Comparison of ENCODE assay signal across 8 mouse cellular contexts in genomic region chr15:25625471-25625870, GRCm38 (mm10). TPM values are rescaled to one million over a fixed set of nuclear protein-coding genes. Genes with fewer than 3 reads are reported as not detected.
DNase-seq lines count a peak whose midpoint lies in the region; ATAC-seq lines count a peak whose summit lies in the region.

No protein-coding gene starts in this region.

- H3K4me2 ChIP-seq in midbrain, embryonic 13.5 days (replicated peaks): 0 out of 2 replicates have a peak overlapping the region, but pooled peaks have one; percentile 0
- H3K4me2 ChIP-seq in midbrain, embryonic 14.5 days (ENCODE audit: low read length): no peak overlapping the region; the same call in 1 of the 2 replicates
- H3K4me2 ChIP-seq in neural tube, embryonic 13.5 days: 0 out of 2 replicates have a peak overlapping the region, but pooled peaks have one; percentile 6

- H3K27me3 ChIP-seq in midbrain, embryonic 13.5 days: peaks cover 16% of the 10 kb centered on the region
- H3K27me3 ChIP-seq in midbrain, embryonic 14.5 days (ENCODE audit: control insufficient read depth, insufficient read depth, low read length): peaks cover 7% of the 10 kb centered on the region; the same call in 1 of the 2 replicates
- peaks cover 28% of the 10 kb centered on the region for H3K27me3 ChIP-seq in neural tube, embryonic 13.5 days

- DNase-seq in cerebellum, postnatal 10 days: peak; percentile 51 to 62
- DNase-seq in cerebellum, postnatal 36 days: no peak
- no peak for DNase-seq in midbrain, embryonic 14.5 days
- DNase-seq in kidney, adult 9 months: peak; percentile 91
- DNase-seq in right cerebral cortex, postnatal 36 days (ENCODE audit: low spot score in 2 of 2): no peak

- H3K9me3 ChIP-seq in midbrain, embryonic 13.5 days: no peaks in the 10 kb centered on the region
- H3K9me3 ChIP-seq in midbrain, embryonic 14.5 days (ENCODE audit: control insufficient read depth, low read length): no peaks in the 10 kb centered on the region
- H3K9me3 ChIP-seq in neural tube, embryonic 13.5 days: no peaks in the 10 kb centered on the region

- H3K36me3 ChIP-seq in midbrain, embryonic 13.5 days: no peaks in the 10 kb centered on the region
- H3K36me3 ChIP-seq in midbrain, embryonic 14.5 days (ENCODE audit: control insufficient read depth, insufficient read depth, low read length): no peaks in the 10 kb centered on the region
- no peaks in the 10 kb centered on the region for H3K36me3 ChIP-seq in neural tube, embryonic 13.5 days

- 72% methylated on average over 4 of the region's 4 CpGs for WGBS in midbrain, embryonic 13.5 days
- 71% methylated on average over 4 of the region's 4 CpGs for WGBS in midbrain, embryonic 14.5 days
- WGBS in neural tube, embryonic 13.5 days: 62% methylated on average over 4 of the region's 4 CpGs

- H3K4me3 ChIP-seq in midbrain, embryonic 13.5 days (replicated peaks): no peak overlapping the region
- H3K4me3 ChIP-seq in midbrain, embryonic 14.5 days (replicated peaks; ENCODE audit: low read depth, low read length): no peak overlapping the region
- no peak overlapping the region for H3K4me3 ChIP-seq in neural tube, embryonic 13.5 days

- no peak overlapping the region for H3K9ac ChIP-seq in midbrain, embryonic 13.5 days (replicated peaks)
- H3K9ac ChIP-seq in midbrain, embryonic 14.5 days (replicated peaks; ENCODE audit: low read length): no peak overlapping the region
- H3K9ac ChIP-seq in neural tube, embryonic 13.5 days: no peak overlapping the region

- H3K4me1 ChIP-seq in midbrain, embryonic 13.5 days (replicated peaks): peaks cover 20% of the 10 kb centered on the region
- peaks cover 7% of the 10 kb centered on the region for H3K4me1 ChIP-seq in midbrain, embryonic 14.5 days (ENCODE audit: control insufficient read depth, insufficient read depth, low read length)
- H3K4me1 ChIP-seq in neural tube, embryonic 13.5 days (replicated peaks): peaks cover 34% of the 10 kb centered on the region

- ATAC-seq in midbrain, embryonic 13.5 days: no peak
- no peak for ATAC-seq in midbrain, embryonic 14.5 days (ENCODE audit: low FRiP score, low TSS enrichment)
- no peak for ATAC-seq in neural tube, embryonic 13.5 days (ENCODE audit: low read depth)
- ATAC-seq in activated CD4-positive, CD25-positive, alpha-beta regulatory T cell, adult 4 months: no peak

- no peak overlapping the region for H3K27ac ChIP-seq in midbrain, embryonic 13.5 days
- no peak overlapping the region for H3K27ac ChIP-seq in midbrain, embryonic 14.5 days (replicated peaks; ENCODE audit: low read depth, low read length)
- H3K27ac ChIP-seq in neural tube, embryonic 13.5 days (replicated peaks): no peak overlapping the region

RNA-seq across cellular contexts. Expression of gene Myo10, which starts 3.1 kb away (rescaled TPM):
- polyA plus RNA-seq in midbrain, embryonic 13.5 days (2015; fragmentation: Nextera tagmentation; extraction: Ambion mirVana): 42.9 and 43.5 TPM in 2 replicates
- 24.5 and 33.6 TPM in 2 replicates for polyA plus RNA-seq in midbrain, embryonic 14.5 days (2014; fragmentation: Nextera tagmentation; extraction: Ambion mirVana)
- 23.7 and 26.0 TPM in 2 replicates for polyA plus RNA-seq in neural tube, embryonic 13.5 days (2015; fragmentation: Nextera tagmentation; extraction: Ambion mirVana)
- polyA plus RNA-seq in activated CD4-positive, CD25-positive, alpha-beta regulatory T cell, adult 4 months (2017; shearing (Covaris generic)): 1 to 10 TPM in 1 of 2 experiments, under 1 TPM in 1; 0.60 to 1.4 TPM

Comparison
In these comparisons a context has a peak if more than half of its experiments do, and no peak if none do; other contexts are left out.
1. DNase-seq: peak in cerebellum, postnatal 10 days (2 of 2) and kidney, adult 9 months (single experiment); none in cerebellum, postnatal 36 days (0 of 2), midbrain, embryonic 14.5 days (single experiment) and right cerebral cortex, postnatal 36 days (0 of 2).
2. RNA of gene Myo10, which starts 3.1 kb away (polyA plus RNA-seq): 42.9 to 43.5 TPM in midbrain, embryonic 13.5 days, 24.5 to 33.6 TPM in midbrain, embryonic 14.5 days and 23.7 to 26.0 TPM in neural tube, embryonic 13.5 days; 0.60 to 1.4 TPM in activated CD4-positive, CD25-positive, alpha-beta regulatory T cell, adult 4 months; every median in the first group is over 10 times any median in the second.